Mouse (Mus musculus) stomach, postnatal 0 days (tissue): ENCODE measurements around the gene Tpm4. TPM values are rescaled to one million over a fixed set of nuclear protein-coding genes. Genes with fewer than 3 reads are reported as not detected.
A peak's percentile ranks its signal among the peaks of the same experiment; 100 is the strongest.

ENCODE experiments used
- ATAC-seq: fragments of 200-750 bp; cut with Nextera tagmentation; 2 replicates; pipeline ENCODE4 v1.8.0; 2017; ENCODE audit not compliant: low FRiP score, low TSS enrichment
- DNase-seq: peaks from one replicate; pipeline ENCODE4 v3.0.0-alpha.2; 2016; ENCODE audit warnings: low spot score
- H3K27ac ChIP-seq: fragments of 300-500 bp; sonication (generic); replicated peaks from 2 replicates; pipeline ENCODE4 v1.5.1; 2014; ENCODE audit warnings: mild to moderate bottlenecking, control low read depth
- H3K27me3 ChIP-seq: fragments of 300-500 bp; sonication (generic); 2 replicates; pipeline ENCODE4 v1.6.1; 2014; ENCODE audit warnings: low read length; ENCODE audit not compliant: control insufficient read depth, insufficient read depth
- H3K36me3 ChIP-seq: fragments of 300-500 bp; sonication (generic); 2 replicates; pipeline ENCODE4 v1.6.1; 2014; ENCODE audit warnings: low read length, mixed read lengths; ENCODE audit not compliant: control insufficient read depth, insufficient read depth
- H3K4me1 ChIP-seq: fragments of 300-500 bp; sonication (generic); replicated peaks from 2 replicates; pipeline ENCODE4 v1.6.1; 2014; ENCODE audit warnings: antibody characterized with exemption; ENCODE audit not compliant: control insufficient read depth, insufficient read depth
- H3K4me2 ChIP-seq: fragments of 300-500 bp; sonication (generic); replicated peaks from 2 replicates; pipeline ENCODE4 v1.6.1; 2014; ENCODE audit warnings: low read depth, mild to moderate bottlenecking, control low read depth, moderate library complexity
- H3K4me3 ChIP-seq: fragments of 300-500 bp; sonication (generic); 2 replicates; pipeline ENCODE4 v1.5.1; 2014; ENCODE audit warnings: low read depth, low read length, control low read depth
- H3K9ac ChIP-seq: fragments of 300-500 bp; sonication (generic); 2 replicates; pipeline ENCODE4 v1.6.1; 2014; ENCODE audit warnings: mild to moderate bottlenecking, low read length, control low read depth, mixed read lengths
- H3K9me3 ChIP-seq: fragments of 300-500 bp; sonication (generic); 2 replicates; pipeline ENCODE4 v1.6.1; 2016; ENCODE audit warnings: low read length; ENCODE audit not compliant: control insufficient read depth
- CTCF ChIP-seq: IDR thresholded peaks from 2 replicates; pipeline ENCODE4 v1.5.1; 2016; ENCODE audit warnings: antibody characterized with exemption, low read depth, mild to moderate bottlenecking, moderate library complexity
- EP300 ChIP-seq: optimal IDR thresholded peaks from 2 replicates; pipeline ENCODE3; 2016; ENCODE audit warnings: antibody characterized with exemption
- WGBS: fragments of 180-500 bp; shearing (Covaris S2); extraction: QIAGEN DNeasy Blood & Tissue Kit; methylation state at CpG from one replicate; pipeline ENCODE4 v1.1.7; 2014; 5-methylcytosine and 5-hydroxymethylcytosine counted together
- polyA plus RNA-seq: library from polyadenylated mRNA; unstranded; fragments of >200 nt; fragmentation: Nextera tagmentation; extraction: Ambion mirVana; gene quantifications from 2 replicates; pipeline ENCODE4 v1.2.1, GENCODE M21; 2015

The Tpm4 gene
- polyA plus RNA-seq, 1 experiment from 2014 or later, result 364 TPM

- Histone ChIP-seq H3K27ac (peak within 1 kb of the TSS; percentile 91), H3K27me3 (no peaks in the 10 kb centered on the region), H3K36me3 (no peaks in the 10 kb centered on the region), H3K4me1 (peaks cover 7% of the 10 kb centered on the region), H3K9me3 (no peaks in the 10 kb centered on the region), H3K9ac (peak within 1 kb of the TSS; percentile 87), H3K4me3 (peak within 1 kb of the TSS; percentile 95), H3K4me2 (peak within 1 kb of the TSS; percentile 87)
- DNase-seq (peak; percentile 100), ATAC-seq (peak; percentile 99)
- TF ChIP-seq EP300 (no peak), CTCF (no peak)
- WGBS, result under 1% methylated on average over 82 of the region's 82 CpGs
These were observed 26.2 kb downstream of the Tpm4 start, which contains the start of gene Rab8a for GRCm38 (mm10) chr8:72160707-72161697. Gene Rab8a, plus strand, starts transcription at chr8:72161200.

- H3K4me2 ChIP-seq, result peak overlapping the region; percentile 87; the same call in 1 of the 2 replicates
- no peak for DNase-seq
- H3K4me3 ChIP-seq, result no peak overlapping the region
- no peaks in the 10 kb centered on the region for H3K36me3 ChIP-seq
- H3K27ac ChIP-seq, result no peak overlapping the region
- no peak for ATAC-seq
- H3K27me3 ChIP-seq, result no peaks in the 10 kb centered on the region
- TF ChIP-seq CTCF (no peak), EP300 (no peak)
- H3K4me1 ChIP-seq, result peaks cover 7% of the 10 kb centered on the region
- H3K9ac ChIP-seq, result no peak overlapping the region
- no peaks in the 10 kb centered on the region for H3K9me3 ChIP-seq
These were observed 28.0 kb downstream of the Tpm4 start for GRCm38 (mm10) chr8:72162821-72163220.

- ATAC-seq, result no peak
- H3K36me3 ChIP-seq, result peaks cover 41% of the 10 kb centered on the region
- DNase-seq, result no peak
- H3K9me3 ChIP-seq, result no peaks in the 10 kb centered on the region
- no peak overlapping the region for H3K4me2 ChIP-seq
- WGBS, result 75% methylated on average over 3 of the region's 3 CpGs
- TF ChIP-seq EP300 (no peak), CTCF (no peak)
- no peaks in the 10 kb centered on the region for H3K4me1 ChIP-seq
- no peak overlapping the region for H3K4me3 ChIP-seq
- no peak overlapping the region for H3K9ac ChIP-seq
- no peaks in the 10 kb centered on the region for H3K27me3 ChIP-seq
- H3K27ac ChIP-seq, result no peak overlapping the region
These were observed 34.4 kb downstream of the Tpm4 start for GRCm38 (mm10) chr8:72169098-72169668.

- Histone ChIP-seq H3K27ac (no peak overlapping the region), H3K4me1 (no peaks in the 10 kb centered on the region), H3K9me3 (no peaks in the 10 kb centered on the region), H3K4me3 (no peak overlapping the region), H3K36me3 (peaks cover 47% of the 10 kb centered on the region), H3K9ac (no peak overlapping the region), H3K27me3 (no peaks in the 10 kb centered on the region), H3K4me2 (no peak overlapping the region)
- DNase-seq (no peak), ATAC-seq (peak; percentile 66)
- WGBS, result 79% methylated on average over 3 of the region's 3 CpGs
- TF ChIP-seq EP300 (no peak), CTCF (no peak)
These were observed 35.0 kb downstream of the Tpm4 start for GRCm38 (mm10) chr8:72169681-72170249.

GRCm38 (mm10) chr8:72177346-72177925, 42.7 kb downstream of the Tpm4 start:
- Histone ChIP-seq H3K9me3 (no peaks in the 10 kb centered on the region), H3K36me3 (peaks cover 45% of the 10 kb centered on the region), H3K4me2 (no peak overlapping the region), H3K27ac (no peak overlapping the region), H3K4me1 (no peaks in the 10 kb centered on the region), H3K4me3 (no peak overlapping the region), H3K9ac (no peak overlapping the region), H3K27me3 (no peaks in the 10 kb centered on the region)
- WGBS, result 65% methylated on average over 5 of the region's 5 CpGs
- peak; percentile 76 for DNase-seq
- peak; percentile 94 for TF ChIP-seq CTCF
- no peak for TF ChIP-seq EP300
- ATAC-seq, result peak; percentile 9; the same call in 1 of the 2 replicates
